Mouse (Mus musculus) midbrain, embryonic 12.5 days (tissue): ENCODE data around the gene Obscn. TPM values are rescaled to one million over a fixed set of nuclear protein-coding genes. Genes with fewer than 3 reads are reported as not detected.

ENCODE experiments used
- ATAC-seq: fragments of 200-750 bp; cut with Nextera tagmentation; 2 replicates; pipeline ENCODE4 v1.8.0; 2017; ENCODE audit warnings: low read depth, moderate TSS enrichment, moderate library complexity; ENCODE audit not compliant: low FRiP score
- H3K27ac ChIP-seq: fragments of 300-500 bp; sonication (generic); replicated peaks from 2 replicates; pipeline ENCODE4 v1.5.1; 2016; ENCODE audit warnings: mild to moderate bottlenecking
- H3K27me3 ChIP-seq: fragments of 300-500 bp; sonication (generic); 2 replicates; pipeline ENCODE4 v1.6.1; 2016; ENCODE audit warnings: mild to moderate bottlenecking
- H3K36me3 ChIP-seq: fragments of 300-500 bp; sonication (generic); 2 replicates; pipeline ENCODE4 v1.6.1; 2016
- H3K4me1 ChIP-seq: fragments of 300-500 bp; sonication (generic); 2 replicates; pipeline ENCODE4 v1.6.1; 2016
- H3K4me2 ChIP-seq: fragments of 300-500 bp; sonication (generic); replicated peaks from 2 replicates; pipeline ENCODE4 v1.6.1; 2016; ENCODE audit warnings: mild to moderate bottlenecking, moderate library complexity
- H3K4me3 ChIP-seq: fragments of 300-500 bp; sonication (generic); 2 replicates; pipeline ENCODE4 v1.5.1; 2016; ENCODE audit warnings: mild to moderate bottlenecking
- H3K9ac ChIP-seq: fragments of 300-500 bp; sonication (generic); replicated peaks from 2 replicates; pipeline ENCODE4 v1.6.1; 2016; ENCODE audit warnings: mild to moderate bottlenecking, moderate library complexity
- H3K9me3 ChIP-seq: fragments of 300-500 bp; sonication (generic); 2 replicates; pipeline ENCODE4 v1.6.1; 2016; ENCODE audit warnings: mild to moderate bottlenecking
- WGBS: fragments of 180-500 bp; shearing (Covaris S2); methylation state at CpG from one replicate; pipeline ENCODE4 v1.1.7; 2016; 5-methylcytosine and 5-hydroxymethylcytosine counted together
- polyA plus RNA-seq: library from polyadenylated mRNA; unstranded; fragments of >200 nt; fragmentation: Nextera tagmentation; extraction: Ambion mirVana; gene quantifications from 2 replicates; pipeline ENCODE4 v1.2.1, GENCODE M21; 2016

Obscn gene
- polyA plus RNA-seq, 1 experiment from 2014 or later: 0.14 TPM

- H3K27ac ChIP-seq: no peak overlapping the region
- WGBS: 77% methylated on average over 3 of the region's 3 CpGs
- no peak for ATAC-seq
Observed at GRCm38 (mm10) chr11:58991911-58992310, 144.3 kb downstream of the Obscn start.

DNA sequence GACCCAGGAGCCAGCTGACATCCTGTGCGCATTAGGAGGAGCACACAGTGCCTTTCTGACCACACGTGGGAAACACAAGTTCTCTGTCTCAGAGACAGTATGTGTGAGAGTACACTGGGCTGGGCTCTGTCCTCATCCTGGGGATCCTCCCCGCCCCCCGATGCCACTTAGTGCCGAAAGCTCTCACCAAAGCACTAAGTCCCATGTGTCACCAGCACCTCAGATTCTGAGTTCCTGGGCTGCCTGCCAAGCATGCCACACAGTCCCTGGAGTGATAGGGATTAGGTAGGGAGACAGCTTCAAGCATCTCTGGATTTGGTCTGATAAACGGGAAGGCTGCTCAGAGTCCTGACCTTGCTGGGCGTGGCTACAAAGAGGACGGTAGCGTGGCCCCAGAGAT is 145.4 kb downstream of the Obscn start:
- H3K4me2 ChIP-seq: no peak overlapping the region
- ATAC-seq: no peak
- peaks cover 54% of the 10 kb centered on the region for H3K36me3 ChIP-seq
- peaks cover 5% of the 10 kb centered on the region; the same call in 1 of the 2 replicates for H3K4me1 ChIP-seq
- H3K4me3 ChIP-seq: no peak overlapping the region
- peaks cover 27% of the 10 kb centered on the region for H3K27me3 ChIP-seq
- no peak overlapping the region for H3K9ac ChIP-seq
- 90% methylated on average over 9 of the region's 9 CpGs for WGBS
- no peak overlapping the region for H3K27ac ChIP-seq
- H3K9me3 ChIP-seq: no peaks in the 10 kb centered on the region

More at GRCm38 (mm10) chr11:58991911-58992310, 144.3 kb downstream of the Obscn start:
- Histone ChIP-seq H3K27me3 (peaks cover 38% of the 10 kb centered on the region), H3K4me2 (no peak overlapping the region), H3K9ac (no peak overlapping the region), H3K4me1 (peaks cover 5% of the 10 kb centered on the region; the same call in 1 of the 2 replicates), H3K36me3 (peaks cover 43% of the 10 kb centered on the region), H3K9me3 (no peaks in the 10 kb centered on the region), H3K4me3 (no peak overlapping the region)

DNA sequence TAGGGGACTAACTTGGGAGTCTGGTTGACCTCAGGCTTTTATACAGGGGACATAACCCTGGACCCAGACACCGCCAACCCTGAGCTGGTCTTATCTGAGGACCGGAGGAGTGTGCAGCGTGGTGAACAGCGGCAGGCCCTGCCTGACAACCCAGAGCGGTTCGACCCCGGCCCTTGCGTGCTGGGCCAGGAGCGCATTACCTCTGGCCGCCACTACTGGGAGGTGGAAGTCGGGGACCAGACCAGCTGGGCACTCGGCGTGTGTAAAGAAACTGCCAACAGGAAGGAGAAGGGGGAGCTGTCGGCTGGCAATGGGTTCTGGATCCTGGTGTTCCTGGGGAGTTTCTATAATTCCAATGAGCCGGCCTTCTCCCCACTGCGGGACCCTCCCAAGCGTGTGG is 146.1 kb downstream of the Obscn start:
- peaks cover 5% of the 10 kb centered on the region; the same call in 1 of the 2 replicates for H3K4me1 ChIP-seq
- peaks cover 20% of the 10 kb centered on the region for H3K27me3 ChIP-seq
- H3K4me2 ChIP-seq: no peak overlapping the region
- H3K27ac ChIP-seq: no peak overlapping the region
- H3K9ac ChIP-seq: no peak overlapping the region
- H3K4me3 ChIP-seq: no peak overlapping the region
- no peaks in the 10 kb centered on the region for H3K9me3 ChIP-seq
- peaks cover 60% of the 10 kb centered on the region for H3K36me3 ChIP-seq
- WGBS: 88% methylated on average over 17 of the region's 17 CpGs
- ATAC-seq: no peak

DNA sequence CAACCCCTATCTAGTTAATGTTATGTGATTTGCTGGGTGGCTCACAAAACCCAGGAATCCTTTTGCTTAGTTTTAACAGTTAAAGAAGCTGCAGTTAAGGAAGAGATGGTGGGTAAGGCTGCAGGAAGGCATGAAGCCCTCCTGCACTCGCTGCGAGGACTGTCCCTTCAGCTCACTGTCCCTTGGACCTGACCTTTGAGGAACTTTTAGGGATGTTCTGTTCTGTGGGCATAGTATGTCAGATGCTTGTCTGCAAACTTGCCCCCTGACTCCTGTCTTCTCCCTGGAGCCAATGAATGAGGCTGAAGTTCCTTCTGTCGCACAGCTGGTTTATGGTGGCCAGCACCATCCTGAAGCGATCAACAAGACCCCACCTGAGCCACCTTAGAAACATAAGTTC is 147.0 kb downstream of the Obscn start:
- no peak for ATAC-seq
- peaks cover 70% of the 10 kb centered on the region for H3K36me3 ChIP-seq
- 93% methylated on average over 4 of the region's 4 CpGs for WGBS

DNA sequence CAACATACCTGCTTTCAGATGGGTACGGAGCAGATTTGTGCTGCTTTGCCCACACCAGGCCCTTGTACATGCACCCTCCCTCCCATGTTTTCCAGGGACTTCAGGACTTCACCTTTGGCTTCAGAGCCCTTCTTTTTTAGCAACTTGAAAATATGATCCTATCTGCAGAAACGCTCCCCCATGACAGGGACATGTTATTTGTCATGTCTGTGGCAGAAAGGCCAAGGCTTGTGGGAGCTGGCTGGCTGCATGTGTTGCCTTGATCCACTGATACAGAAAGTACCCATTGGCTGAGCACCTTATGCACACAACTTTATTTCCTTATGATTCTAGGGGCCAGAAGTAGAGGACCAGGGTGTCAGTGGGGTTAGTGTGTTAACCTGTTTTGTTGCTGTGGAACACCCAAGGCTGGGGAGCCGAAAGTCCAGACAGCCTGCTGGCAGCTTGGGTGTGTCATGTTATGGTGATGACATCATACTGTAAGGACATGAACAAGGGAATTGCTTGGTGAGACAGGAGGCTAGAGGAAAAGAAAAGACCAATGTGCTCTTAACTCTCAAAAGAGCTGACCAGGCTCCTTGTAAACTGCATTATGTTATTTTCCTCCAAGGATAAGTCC is 150.8 kb downstream of the Obscn start:
- peaks cover 7% of the 10 kb centered on the region; the same call in 1 of the 2 replicates for H3K4me1 ChIP-seq
- 94% methylated on average over 3 of the region's 3 CpGs for WGBS
- no peak overlapping the region for H3K4me3 ChIP-seq
- peaks cover 85% of the 10 kb centered on the region for H3K36me3 ChIP-seq
- no peak overlapping the region for H3K4me2 ChIP-seq
- no peak overlapping the region for H3K27ac ChIP-seq
- no peaks in the 10 kb centered on the region for H3K27me3 ChIP-seq
- no peak for ATAC-seq
- no peak overlapping the region for H3K9ac ChIP-seq
- no peaks in the 10 kb centered on the region for H3K9me3 ChIP-seq

More for the DNA sequence above, 147.0 kb downstream of the Obscn start:
- H3K9me3 ChIP-seq: no peaks in the 10 kb centered on the region
- peaks cover 2% of the 10 kb centered on the region; the same call in 1 of the 2 replicates for H3K4me1 ChIP-seq
- H3K27ac ChIP-seq: no peak overlapping the region
- H3K9ac ChIP-seq: no peak overlapping the region
- H3K4me2 ChIP-seq: no peak overlapping the region
- no peak overlapping the region for H3K4me3 ChIP-seq
- peaks cover 11% of the 10 kb centered on the region for H3K27me3 ChIP-seq

DNA sequence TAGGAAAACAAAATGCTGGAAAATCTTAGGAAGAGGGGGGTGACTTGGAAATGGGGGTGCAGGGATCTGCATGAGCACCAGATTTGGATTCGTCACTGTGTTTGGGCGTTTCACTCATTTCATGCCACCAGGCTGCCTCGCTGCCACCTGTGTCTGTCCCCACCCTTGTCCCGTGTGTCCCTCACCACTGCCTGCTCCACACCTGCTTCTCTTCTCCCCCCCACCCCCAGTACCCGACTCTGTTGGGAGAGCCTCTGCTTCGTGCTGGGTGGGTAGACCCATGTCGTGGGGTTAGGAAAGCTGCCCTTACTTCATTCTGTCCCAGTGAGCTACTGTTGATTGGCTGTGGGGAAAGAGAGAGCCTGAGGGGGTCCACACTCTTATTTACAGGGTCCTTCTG is 151.5 kb downstream of the Obscn start:
- Histone ChIP-seq H3K4me2 (no peak overlapping the region), H3K27me3 (no peaks in the 10 kb centered on the region), H3K27ac (no peak overlapping the region), H3K9me3 (no peaks in the 10 kb centered on the region), H3K4me1 (peaks cover 15% of the 10 kb centered on the region), H3K36me3 (peaks cover 78% of the 10 kb centered on the region), H3K9ac (no peak overlapping the region), H3K4me3 (no peak overlapping the region)
- 92% methylated on average over 7 of the region's 7 CpGs for WGBS
- ATAC-seq: no peak

- H3K36me3 ChIP-seq: peaks cover 69% of the 10 kb centered on the region
- H3K9ac ChIP-seq: no peak overlapping the region
- no peaks in the 10 kb centered on the region for H3K27me3 ChIP-seq
- no peak for ATAC-seq
- H3K4me1 ChIP-seq: peaks cover 23% of the 10 kb centered on the region
- 94% methylated on average over 6 of the region's 6 CpGs for WGBS
- no peak overlapping the region for H3K4me3 ChIP-seq
- H3K4me2 ChIP-seq: no peak overlapping the region
- no peak overlapping the region for H3K27ac ChIP-seq
- H3K9me3 ChIP-seq: no peaks in the 10 kb centered on the region
Observed at GRCm38 (mm10) chr11:58983691-58984341, 152.4 kb downstream of the Obscn start.

DNA sequence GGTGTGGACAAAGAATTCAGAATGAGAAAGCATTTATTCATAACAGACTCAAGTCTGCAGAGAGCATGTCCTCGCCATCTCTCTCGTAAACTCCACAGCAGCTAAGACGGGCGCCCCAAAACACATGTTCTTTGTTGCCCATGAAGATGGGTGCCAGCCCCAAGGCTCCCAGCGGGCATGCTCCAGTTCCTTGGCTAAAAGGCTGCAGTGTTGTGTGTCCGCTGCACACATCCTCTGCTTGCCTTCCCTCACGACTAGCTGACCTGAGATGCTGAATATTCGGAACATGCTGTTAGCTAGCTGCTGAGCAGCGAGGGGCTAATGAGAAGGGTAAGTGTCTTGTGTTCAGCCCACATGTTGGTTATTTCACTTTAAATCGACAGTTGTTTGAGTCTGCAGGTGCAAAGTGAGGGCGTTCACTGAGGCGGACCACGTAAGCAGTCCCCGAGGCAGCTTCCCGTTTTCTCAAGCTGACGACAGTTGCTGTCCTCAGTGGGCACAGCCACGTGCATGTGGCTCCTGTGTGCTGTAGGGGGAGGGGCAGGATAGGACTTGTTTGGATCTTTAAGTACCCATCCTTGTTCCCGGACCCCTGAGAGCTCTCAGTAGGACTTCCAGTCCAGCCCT is 153.6 kb downstream of the Obscn start:
- H3K9me3 ChIP-seq: no peaks in the 10 kb centered on the region

DNA sequence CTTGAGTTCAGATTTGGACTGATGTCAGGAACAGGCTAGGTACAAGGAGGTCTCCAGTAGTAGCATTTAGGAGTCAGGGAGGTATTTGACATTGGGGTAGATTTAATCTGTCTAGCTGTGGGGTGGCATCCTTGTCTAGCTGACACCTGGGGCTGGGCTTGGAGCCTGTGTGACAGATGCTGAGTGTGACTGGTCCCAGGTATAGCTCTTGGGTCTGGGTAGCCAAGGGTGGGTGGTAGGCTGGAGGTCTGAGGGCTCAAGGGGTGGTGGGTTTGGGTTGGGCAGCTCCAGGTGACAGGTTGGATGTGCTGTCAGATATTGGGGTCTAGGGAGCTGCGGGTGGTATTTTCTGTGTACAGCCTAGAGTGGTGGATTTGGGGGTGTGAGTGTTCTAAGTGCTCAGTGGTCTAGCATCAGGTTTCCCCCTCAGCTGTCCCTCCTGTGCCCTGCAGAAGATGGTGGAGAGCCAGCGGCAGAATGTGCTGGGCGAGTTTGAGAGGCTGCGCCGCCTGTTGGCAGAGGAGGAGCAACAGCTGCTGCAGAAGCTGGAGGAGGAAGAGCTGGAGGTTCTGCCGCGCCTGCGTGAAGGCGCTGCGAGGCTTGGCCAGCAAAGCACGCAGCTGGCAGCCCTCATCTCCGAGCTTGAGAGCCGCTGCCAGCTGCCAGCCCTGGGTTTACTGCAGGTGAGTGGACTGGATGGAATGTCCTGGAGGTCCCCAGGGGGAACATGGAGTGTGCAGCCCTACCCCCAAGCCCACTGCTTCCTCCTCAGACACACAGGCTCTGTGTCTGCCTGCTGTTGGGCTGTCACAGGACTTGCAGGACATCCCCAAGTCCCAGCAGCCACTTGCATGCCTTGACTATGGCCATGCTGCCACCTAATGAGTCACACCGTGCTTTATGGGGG is 154.4 kb downstream of the Obscn start:
- no peaks in the 10 kb centered on the region for H3K27me3 ChIP-seq
- 48% methylated on average over 14 of the region's 14 CpGs for WGBS
- H3K27ac ChIP-seq: no peak overlapping the region
- no peak overlapping the region for H3K4me2 ChIP-seq
- no peak for ATAC-seq
- peaks cover 51% of the 10 kb centered on the region for H3K36me3 ChIP-seq
- no peak overlapping the region for H3K4me3 ChIP-seq
- H3K9me3 ChIP-seq: no peaks in the 10 kb centered on the region
- peaks cover 31% of the 10 kb centered on the region for H3K4me1 ChIP-seq
- no peak overlapping the region; the same call in 1 of the 2 replicates for H3K9ac ChIP-seq

More for the DNA sequence above, 153.6 kb downstream of the Obscn start:
- H3K27me3 ChIP-seq: no peaks in the 10 kb centered on the region
- no peak overlapping the region for H3K4me2 ChIP-seq
- no peak overlapping the region for H3K9ac ChIP-seq
- peaks cover 57% of the 10 kb centered on the region for H3K36me3 ChIP-seq
- ATAC-seq: no peak
- WGBS: 91% methylated on average over 18 of the region's 18 CpGs
- no peak overlapping the region for H3K27ac ChIP-seq
- H3K4me3 ChIP-seq: no peak overlapping the region
- peaks cover 27% of the 10 kb centered on the region for H3K4me1 ChIP-seq

- WGBS: 69% methylated on average over 5 of the region's 5 CpGs
- peaks cover 39% of the 10 kb centered on the region for H3K4me1 ChIP-seq
- ATAC-seq: no peak
Observed at GRCm38 (mm10) chr11:58980381-58980990, 155.7 kb downstream of the Obscn start.

GRCm38 (mm10) chr11:58979661-58980060 is 156.5 kb downstream of the Obscn start:
- Histone ChIP-seq H3K4me1 (peaks cover 40% of the 10 kb centered on the region), H3K9ac (peak overlapping the region; percentile 97), H3K27ac (no peak overlapping the region), H3K27me3 (no peaks in the 10 kb centered on the region), H3K36me3 (peaks cover 33% of the 10 kb centered on the region), H3K4me2 (peak overlapping the region; percentile 95), H3K9me3 (no peaks in the 10 kb centered on the region), H3K4me3 (peak overlapping the region; percentile 95)
- WGBS: 79% methylated on average over 7 of the region's 7 CpGs
- ATAC-seq: no peak

More at GRCm38 (mm10) chr11:58980381-58980990, 155.7 kb downstream of the Obscn start:
- H3K27ac ChIP-seq: no peak overlapping the region
- H3K9me3 ChIP-seq: no peaks in the 10 kb centered on the region
- H3K4me3 ChIP-seq: no peak overlapping the region
- H3K36me3 ChIP-seq: peaks cover 42% of the 10 kb centered on the region
- 0 out of 2 replicates have a peak overlapping the region, but pooled peaks have one; percentile 7 for H3K4me2 ChIP-seq
- H3K9ac ChIP-seq: peak overlapping the region; percentile 97; the same call in 1 of the 2 replicates
- H3K27me3 ChIP-seq: no peaks in the 10 kb centered on the region
